Mouse (Mus musculus): ENCODE data around the gene Rpl7a. TPM values are rescaled to one million over a fixed set of nuclear protein-coding genes. Genes with fewer than 3 reads are reported as not detected.

Rpl7a gene
- total and polyA plus RNA-seq, 3 experiments, result 1,142 to 3,395 (median 3,077) TPM

DNA sequence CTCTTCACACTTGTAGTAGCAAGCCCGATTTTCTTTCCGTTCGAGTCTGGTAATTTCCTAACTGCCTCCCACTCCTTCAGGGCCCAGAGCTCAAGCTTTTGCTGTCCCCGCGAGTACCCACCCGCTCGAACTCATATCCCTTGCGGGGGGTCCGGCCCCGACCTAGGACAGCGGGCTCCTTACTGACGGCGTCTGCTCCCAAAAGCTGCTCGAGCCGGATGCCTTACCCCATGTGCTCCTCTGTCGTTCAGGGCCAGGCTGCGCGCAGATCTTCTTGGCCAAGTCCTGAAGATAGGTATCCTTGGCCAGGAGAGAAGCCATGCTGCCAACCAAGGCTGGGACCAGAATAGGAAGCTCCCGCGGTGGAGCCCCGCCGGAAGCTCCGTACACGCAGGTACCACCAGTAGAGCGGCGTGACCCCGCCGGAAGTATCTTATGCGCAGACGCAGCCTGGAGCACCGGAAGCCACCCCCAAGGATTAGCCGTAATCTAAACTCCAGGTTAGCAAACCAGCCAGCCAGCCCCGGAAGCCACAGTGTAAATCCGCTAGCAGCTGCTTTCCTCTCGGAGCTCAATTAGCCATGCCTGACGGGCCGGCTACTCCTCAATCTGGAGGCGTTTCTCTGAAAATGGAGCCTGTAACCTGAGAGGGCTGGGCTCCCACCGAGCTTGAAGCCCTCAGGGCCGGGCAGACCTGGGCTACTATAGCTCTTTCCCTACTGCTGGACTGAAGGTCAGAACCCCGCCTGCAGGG, 7.9 kb upstream of the Rpl7a start, which contains the start of gene Surf6 (continued):
- TF ChIP-seq SMC3 (IDR thresholded peaks at IDR 0.05; ENCODE audit: low read depth, low read length) (no peak), CTCF (conservative IDR thresholded peaks at IDR 0.05 in 1 of 2, IDR thresholded peaks at IDR 0.05 in 1 of 2; ENCODE audit: low read depth in 2 of 2, low read length in 2 of 2) (no peak), MXI1 (IDR thresholded peaks at IDR 0.05; ENCODE audit: low read depth, low read length) (peak; percentile 92), ETS1 (conservative IDR thresholded peaks at IDR 0.05; ENCODE audit: low read depth, low read length) (peak; percentile 63), TBP (conservative IDR thresholded peaks at IDR 0.05; ENCODE audit: low read depth, low read length) (0 out of 2 replicates have a peak, but pooled peaks have one; percentile 65), PAX5 (IDR thresholded peaks at IDR 0.05; ENCODE audit: low read length) (no peak), RCOR1 (conservative IDR thresholded peaks at IDR 0.05; ENCODE audit: low read depth, low read length) (no peak), ZMIZ1 (IDR thresholded peaks at IDR 0.05; ENCODE audit: low read depth, low read length) (peak; percentile 71), UBTF (IDR thresholded peaks at IDR 0.05; ENCODE audit: low read depth, low read length) (0 out of 2 replicates have a peak, but pooled peaks have one; percentile 62), KAT2A (IDR thresholded peaks at IDR 0.05; ENCODE audit: insufficient replicate concordance, low read length) (peak; percentile 83), POLR2A (IDR thresholded peaks at IDR 0.05; ENCODE audit: low read depth, low read length) (peak; percentile 95)

DNA sequence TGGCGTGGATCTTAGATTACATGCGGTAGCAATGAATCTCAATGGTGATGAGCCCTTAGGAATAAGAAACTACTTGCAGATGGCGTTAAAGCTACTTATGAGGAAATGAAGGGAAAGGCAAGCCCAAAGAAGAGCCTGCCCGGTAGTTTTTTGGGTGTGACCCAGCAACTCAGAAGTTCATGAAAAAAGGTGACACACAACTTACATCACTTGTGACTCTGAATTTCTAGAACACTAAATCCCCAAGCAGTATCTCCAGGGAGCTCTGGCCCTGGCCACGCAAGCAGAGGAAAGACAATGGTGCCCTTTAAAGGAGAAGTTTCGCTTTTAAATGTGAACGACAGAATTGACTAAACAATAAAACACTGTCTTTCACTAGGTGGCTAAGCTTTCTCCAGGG, 7.3 kb upstream of the Rpl7a start:
- Histone ChIP-seq H3K9me3 (replicated peaks; ENCODE audit: low read length) (no peaks in the 10 kb centered on the region), H3K4me2 (ENCODE audit: insufficient read depth, low read depth, poor library complexity, severe bottlenecking) (peak overlapping the region; percentile 71), H3K4me1 (ENCODE audit: control insufficient read depth in 1 of 2, insufficient read depth in 2 of 2) (peaks cover 16 to 59% of the 10 kb centered on the region in 2 experiments), H3K27me3 (replicated peaks) (no peaks in the 10 kb centered on the region), H3K4me3 (replicated peaks in 1 of 3; ENCODE audit: low read depth in 2 of 3, low read length in 2 of 3, poor library complexity in 1 of 3) (peak overlapping the region; percentile 76 to 78 (median 76)), H3K79me2 (replicated peaks; ENCODE audit: control insufficient read depth, extremely low read depth, insufficient read depth, poor library complexity, severe bottlenecking) (peaks cover 41% of the 10 kb centered on the region), H3K9ac (ENCODE audit: insufficient read depth, low read depth) (peak overlapping the region; percentile 90), H3K36me3 (replicated peaks in 1 of 2; ENCODE audit: control insufficient read depth in 1 of 2, insufficient read depth in 1 of 2, low read length in 1 of 2) (peaks cover 45 to 79% of the 10 kb centered on the region in 2 experiments), H3K27ac (ENCODE audit: insufficient read depth, low read depth) (peak overlapping the region; percentile 88)
- in situ Hi-C loops (cut with MboI; ENCODE audit: low pct_ligation_motif_present, low pct_unique_long_range_greater_than_20kb, low sequenced_read_pairs), result no loop called here
- dilution Hi-C loops (cut with MboI; ENCODE audit: extremely low pct_ligation_motif_present, extremely low pct_unique_long_range_greater_than_20kb, low sequenced_read_pairs), result no loop called here
- TF ChIP-seq ZNF384 (IDR thresholded peaks at IDR 0.05; ENCODE audit: low read depth, low read length) (no peak), MAZ (IDR thresholded peaks at IDR 0.05; ENCODE audit: low read depth, low read length) (no peak), MAFK (IDR thresholded peaks at IDR 0.05; ENCODE audit: insufficient replicate concordance, low read length) (no peak), GABPA (IDR thresholded peaks at IDR 0.05; ENCODE audit: insufficient replicate concordance, low read depth, low read length) (no peak), JUN (IDR thresholded peaks at IDR 0.05; ENCODE audit: insufficient read depth, low read depth, low read length) (no peak), POLR2AphosphoS2 (IDR thresholded peaks at IDR 0.05; ENCODE audit: low read depth, low read length) (peak; percentile 44; the same call in 1 of the 2 replicates), MAX (IDR thresholded peaks at IDR 0.05; ENCODE audit: low read length) (no peak), TBP (conservative IDR thresholded peaks at IDR 0.05; ENCODE audit: low read depth, low read length) (no peak)
- DNase-seq (ENCODE audit: extremely low read depth), result no peak
